Mouse (Mus musculus): Measurements from ENCODE around the gene Rcan1.

Gene Rcan1

DNA sequence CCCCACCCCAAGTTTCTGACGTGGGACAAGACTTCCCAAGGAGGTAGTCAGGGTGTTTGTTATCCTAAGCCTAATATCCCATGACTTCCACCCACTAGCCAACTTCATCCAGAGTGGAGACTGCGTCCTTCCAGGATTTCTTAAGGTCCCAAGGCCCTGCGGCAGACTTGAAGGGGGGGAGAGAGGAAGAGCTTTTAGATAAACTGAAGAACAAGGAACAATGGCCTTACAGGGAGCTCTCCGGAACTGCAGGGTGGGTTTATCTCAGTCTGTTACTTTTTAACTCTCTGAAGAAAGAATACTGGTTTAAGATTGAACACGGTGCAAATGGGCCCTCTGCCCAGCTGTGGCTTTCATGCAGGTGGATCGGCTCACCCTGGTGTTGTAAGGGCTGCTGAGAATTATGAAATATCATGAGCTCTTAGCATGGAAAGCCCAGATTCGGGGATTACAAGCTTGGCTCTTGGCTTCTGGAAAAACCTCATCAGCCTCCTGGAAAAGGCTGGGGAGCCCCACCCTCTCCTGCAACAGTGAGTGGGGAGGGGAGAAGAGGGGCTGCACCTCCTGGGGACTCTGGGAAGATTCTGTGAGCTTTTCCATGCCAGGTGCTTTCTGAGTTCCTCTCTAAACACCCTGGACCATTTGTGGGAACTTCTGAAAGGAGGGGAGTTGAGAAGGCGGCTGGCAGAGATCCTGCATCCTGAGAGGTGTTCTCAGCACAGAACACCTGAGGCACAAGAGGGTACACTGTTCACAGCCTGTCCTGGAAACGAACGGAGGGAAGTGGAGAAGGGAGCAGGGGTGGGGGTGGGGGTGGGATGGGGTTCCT lies 72.7 kb downstream of the Rcan1 start:
- no peak for DNase-seq

- DNase-seq, result no peak
Measured at GRCm38 (mm10) chr16:92393732-92394131, 76.9 kb downstream of the Rcan1 start.

GRCm38 (mm10) chr16:92387692-92388091 lies 83.0 kb downstream of the Rcan1 start:
- DNase-seq, result no peak

DNA sequence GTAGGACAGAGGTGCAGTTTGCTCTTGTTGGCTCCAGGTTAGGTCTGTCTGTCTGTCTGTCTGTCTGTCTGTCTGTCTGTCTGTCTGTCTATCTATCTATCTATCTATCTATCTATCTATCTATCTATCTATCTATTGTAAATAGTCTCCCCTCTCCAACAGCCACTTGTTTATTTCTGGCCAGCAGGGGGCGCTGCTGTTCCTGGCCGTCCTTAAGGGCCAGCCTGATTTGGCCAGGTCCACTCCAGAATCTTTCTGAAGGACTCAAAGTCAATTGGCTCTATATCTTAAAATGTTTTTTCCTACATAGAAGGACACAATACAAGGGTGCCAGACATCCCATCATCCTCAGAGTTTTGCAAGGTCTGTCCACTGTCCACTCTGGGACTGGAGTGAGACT lies 85.6 kb downstream of the Rcan1 start:
- peak; percentile 72 for DNase-seq

DNA sequence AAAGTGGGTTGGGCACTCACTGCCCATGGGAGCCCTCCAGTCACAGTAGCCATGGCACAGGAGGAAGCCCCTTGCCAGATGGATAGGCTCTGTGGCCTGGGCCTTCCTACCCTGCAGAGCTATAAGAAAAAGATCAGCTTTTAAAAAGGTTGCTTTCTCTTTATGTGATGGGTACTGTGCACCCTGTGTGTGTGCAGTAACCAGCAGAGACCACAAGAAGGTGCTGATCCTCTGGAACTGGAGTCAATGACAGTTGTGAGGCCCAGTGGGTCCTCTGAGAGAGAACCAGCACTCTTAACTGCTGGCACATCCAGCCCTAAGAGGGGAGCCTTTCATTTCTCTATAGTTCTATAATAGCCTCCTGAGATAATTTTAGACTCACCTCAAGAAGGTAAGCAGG lies 87.3 kb downstream of the Rcan1 start:
- DNase-seq, result no peak

- DNase-seq, result peak; percentile 63
Measured at GRCm38 (mm10) chr16:92382508-92382907, 88.2 kb downstream of the Rcan1 start.

- DNase-seq, result no peak
Measured at GRCm38 (mm10) chr16:92381092-92381491, 89.6 kb downstream of the Rcan1 start.

GRCm38 (mm10) chr16:92376976-92377375 lies 93.7 kb downstream of the Rcan1 start:
- DNase-seq, result no peak

GRCm38 (mm10) chr16:92371623-92372022 lies 99.0 kb downstream of the Rcan1 start:
- DNase-seq, result no peak

GRCm38 (mm10) chr16:92369260-92369659 lies 101.4 kb downstream of the Rcan1 start:
- DNase-seq, result no peak

- no peak for DNase-seq
Measured at GRCm38 (mm10) chr16:92365477-92365876, 105.2 kb downstream of the Rcan1 start.

GRCm38 (mm10) chr16:92360711-92361110 lies 110.0 kb downstream of the Rcan1 start:
- DNase-seq, result no peak

DNA sequence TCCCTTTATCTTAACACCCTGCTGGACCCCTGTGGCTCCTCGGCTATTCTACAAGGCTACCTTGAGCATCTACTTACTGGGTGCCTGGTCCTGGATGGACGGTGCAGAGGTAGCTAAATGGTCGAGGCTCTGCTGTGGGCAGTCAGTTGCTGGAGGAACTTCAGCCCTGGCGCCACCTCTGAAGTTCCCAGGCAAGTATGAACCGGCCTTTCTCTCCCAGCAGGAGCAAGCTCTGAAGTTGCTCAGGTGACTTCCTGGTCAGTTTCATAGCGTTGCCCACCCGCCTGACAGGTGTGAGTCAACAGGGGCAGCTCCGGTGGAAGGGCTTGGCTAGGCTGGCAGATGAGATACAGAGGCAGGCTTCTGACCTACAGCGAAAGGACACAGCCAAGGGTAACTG lies 111.4 kb downstream of the Rcan1 start, which contains the start of gene Kcne1:
Gene Kcne1 (minus strand): TSS at position 240 of the 400 bp plus-strand sequence.
- no peak for DNase-seq

- DNase-seq, result no peak
Measured at GRCm38 (mm10) chr16:92358734-92359133, 111.9 kb downstream of the Rcan1 start.

- DNase-seq, result no peak
Measured at GRCm38 (mm10) chr16:92357566-92357965, 113.1 kb downstream of the Rcan1 start.

- no peak for DNase-seq
Measured at GRCm38 (mm10) chr16:92357023-92357422, 113.6 kb downstream of the Rcan1 start.

DNA sequence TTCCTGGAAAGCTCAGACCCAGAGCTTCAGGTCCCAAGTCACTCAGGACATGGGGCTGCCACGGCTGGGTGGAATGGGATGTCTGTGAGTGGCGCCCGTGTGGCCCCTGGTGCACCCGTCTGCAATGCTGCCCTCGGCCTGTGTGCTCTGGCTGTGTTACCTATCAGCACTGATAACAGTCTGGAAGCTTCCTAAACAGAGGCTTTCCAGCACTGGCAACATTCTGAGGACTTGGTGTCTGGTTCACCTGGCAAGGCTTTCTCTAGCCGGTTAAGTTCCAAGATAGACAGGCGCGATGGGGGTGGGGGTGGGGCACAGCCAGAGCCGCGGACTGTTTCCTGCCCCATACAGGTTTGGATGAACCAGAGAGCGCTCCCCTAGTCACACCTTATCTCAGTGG lies 114.7 kb downstream of the Rcan1 start:
- no peak for DNase-seq

GRCm38 (mm10) chr16:92355366-92355765 lies 115.3 kb downstream of the Rcan1 start:
- DNase-seq, result no peak

- no peak for DNase-seq
Measured at GRCm38 (mm10) chr16:92353897-92354296, 116.8 kb downstream of the Rcan1 start.

- DNase-seq, result no peak
Measured at GRCm38 (mm10) chr16:92353295-92353694, 117.4 kb downstream of the Rcan1 start.

- no peak for DNase-seq
Measured at GRCm38 (mm10) chr16:92348941-92349340, 121.7 kb downstream of the Rcan1 start.

GRCm38 (mm10) chr16:92346297-92346916 lies 124.3 kb downstream of the Rcan1 start:
- peak; percentile 40 for DNase-seq

DNA sequence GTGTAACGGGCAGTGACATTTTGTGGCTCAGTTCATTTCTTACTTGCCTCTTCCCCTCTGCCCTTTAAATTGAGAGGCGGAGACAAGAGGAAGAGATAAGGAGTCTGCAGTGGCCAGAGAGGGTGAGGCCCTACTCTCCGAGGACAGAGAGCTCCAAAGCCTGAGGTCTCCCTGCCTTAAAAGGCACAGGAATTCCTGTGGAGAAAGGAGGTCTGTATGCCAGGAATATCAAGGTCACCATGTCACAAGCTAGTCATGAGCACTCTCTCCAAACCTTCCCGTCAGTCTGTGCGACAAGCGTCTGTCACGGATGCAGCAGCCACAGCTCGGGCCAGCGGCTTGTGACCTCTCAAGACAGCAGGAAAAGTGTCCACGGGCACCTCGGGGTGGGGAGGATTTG lies 125.5 kb downstream of the Rcan1 start:
- no peak for DNase-seq

Measured in right cerebral cortex, postnatal 4 days (tissue).